Mouse (Mus musculus): ENCODE measurements around the gene Il15ra. TPM values are rescaled to one million over a fixed set of nuclear protein-coding genes. Genes with fewer than 3 reads are reported as not detected.

The Il15ra gene
- polyA plus RNA-seq, 1 experiment from 2014 or later = 1.1 TPM

DNA sequence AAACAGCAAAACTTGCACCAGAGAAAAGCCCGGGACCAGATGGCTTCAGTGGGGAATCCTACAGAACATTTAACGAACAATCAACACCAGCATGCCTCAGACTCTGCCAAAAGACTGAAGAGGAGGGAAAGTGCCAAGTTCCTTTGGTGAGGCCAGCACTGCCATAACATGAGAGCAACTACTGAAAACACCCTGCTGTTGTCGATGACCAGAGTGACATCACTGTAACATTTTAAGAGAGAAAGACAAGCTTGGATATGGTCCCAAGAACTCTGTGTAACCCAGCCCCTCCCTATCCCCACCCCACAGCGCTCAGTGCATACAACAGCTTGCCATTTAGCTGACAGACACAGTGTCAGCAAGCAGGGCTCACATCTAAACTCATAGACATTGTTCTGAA is 60.6 kb downstream of the Il15ra start:
- no peak overlapping the region for H3K4me2 ChIP-seq (ENCODE audit: low read depth, low read length)
- no peak overlapping the region for H3K9ac ChIP-seq (replicated peaks; ENCODE audit: low read depth, low read length)
- H3K4me1 ChIP-seq (ENCODE audit: control insufficient read depth, insufficient read depth, low read length) = no peaks in the 10 kb centered on the region
- no peaks in the 10 kb centered on the region for H3K27me3 ChIP-seq (ENCODE audit: control insufficient read depth, insufficient read depth, low read length)
- ATAC-seq (ENCODE audit: low read depth) = no peak; the same call in 1 of the 2 replicates
- H3K4me3 ChIP-seq (ENCODE audit: low read depth, low read length) = no peak overlapping the region
- WGBS = 78% methylated on average over 4 of the region's 4 CpGs
- peaks cover 64% of the 10 kb centered on the region for H3K36me3 ChIP-seq (ENCODE audit: control insufficient read depth, insufficient read depth, low read length)
- no peaks in the 10 kb centered on the region for H3K9me3 ChIP-seq (ENCODE audit: control insufficient read depth, low read length)
- no peak overlapping the region for H3K27ac ChIP-seq (ENCODE audit: low read depth, low read length)

- no peaks in the 10 kb centered on the region for H3K4me1 ChIP-seq (ENCODE audit: control insufficient read depth, insufficient read depth, low read length)
- H3K27ac ChIP-seq (ENCODE audit: low read depth, low read length) = no peak overlapping the region
- H3K36me3 ChIP-seq (ENCODE audit: control insufficient read depth, insufficient read depth, low read length) = peaks cover 56% of the 10 kb centered on the region
- no peak for ATAC-seq (ENCODE audit: low read depth)
- no peaks in the 10 kb centered on the region for H3K27me3 ChIP-seq (ENCODE audit: control insufficient read depth, insufficient read depth, low read length)
- no peak overlapping the region for H3K4me2 ChIP-seq (ENCODE audit: low read depth, low read length)
- 81% methylated on average over 5 of the region's 5 CpGs for WGBS
- no peak overlapping the region for H3K9ac ChIP-seq (replicated peaks; ENCODE audit: low read depth, low read length)
- no peaks in the 10 kb centered on the region for H3K9me3 ChIP-seq (ENCODE audit: control insufficient read depth, low read length)
- no peak overlapping the region for H3K4me3 ChIP-seq (ENCODE audit: low read depth, low read length)
Measured at GRCm38 (mm10) chr2:11766485-11767160, 61.5 kb downstream of the Il15ra start.

DNA sequence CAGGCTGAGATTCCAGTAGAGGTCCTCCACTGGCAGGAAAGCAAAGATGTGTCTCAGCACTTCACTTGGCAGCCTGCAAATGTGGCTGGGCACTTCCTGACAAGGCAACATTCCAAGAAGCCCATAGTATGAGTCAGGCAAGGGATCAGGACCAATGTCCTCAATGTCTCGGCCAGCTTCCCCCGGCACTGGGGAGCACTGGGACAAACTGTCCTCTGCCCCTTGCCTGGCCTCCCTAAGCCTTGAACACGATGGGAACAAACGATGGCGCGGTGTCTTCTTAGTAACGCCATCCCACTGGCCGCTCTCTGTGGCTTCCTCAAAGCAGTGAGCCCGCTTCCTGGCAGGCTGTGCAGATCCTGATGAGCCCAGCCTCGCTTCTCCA is 62.1 kb downstream of the Il15ra start:
- peaks cover 50% of the 10 kb centered on the region for H3K36me3 ChIP-seq (ENCODE audit: control insufficient read depth, insufficient read depth, low read length)
- ATAC-seq (ENCODE audit: low read depth) = no peak
- H3K27ac ChIP-seq (ENCODE audit: low read depth, low read length) = no peak overlapping the region
- no peak overlapping the region for H3K4me2 ChIP-seq (ENCODE audit: low read depth, low read length)
- H3K27me3 ChIP-seq (ENCODE audit: control insufficient read depth, insufficient read depth, low read length) = no peaks in the 10 kb centered on the region
- H3K4me3 ChIP-seq (ENCODE audit: low read depth, low read length) = no peak overlapping the region
- H3K9ac ChIP-seq (replicated peaks; ENCODE audit: low read depth, low read length) = no peak overlapping the region
- H3K4me1 ChIP-seq (ENCODE audit: control insufficient read depth, insufficient read depth, low read length) = no peaks in the 10 kb centered on the region
- H3K9me3 ChIP-seq (ENCODE audit: control insufficient read depth, low read length) = no peaks in the 10 kb centered on the region
- WGBS = 90% methylated on average over 10 of the region's 10 CpGs

DNA sequence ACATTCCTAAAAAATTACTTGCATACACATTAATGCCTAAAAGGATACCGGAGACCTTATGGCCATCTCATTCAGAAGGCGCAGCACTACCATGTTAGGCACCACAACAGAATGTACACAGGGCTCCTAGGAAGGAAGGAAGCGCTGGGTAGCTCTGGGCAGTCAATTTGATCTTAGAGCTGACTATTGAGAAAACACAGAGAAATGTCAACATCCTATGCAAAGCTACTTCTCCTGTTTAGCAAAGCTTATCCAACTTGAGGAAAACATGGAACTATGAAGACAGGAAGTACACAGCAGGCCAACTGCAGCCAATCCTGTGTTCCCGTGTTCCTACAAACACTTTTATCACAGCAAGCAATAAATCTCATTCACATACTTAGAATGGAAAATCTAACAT is 66.6 kb downstream of the Il15ra start:
- Histone ChIP-seq H3K4me2 (ENCODE audit: low read depth, low read length) (no peak overlapping the region), H3K27me3 (ENCODE audit: control insufficient read depth, insufficient read depth, low read length) (no peaks in the 10 kb centered on the region), H3K36me3 (ENCODE audit: control insufficient read depth, insufficient read depth, low read length) (peaks cover 12% of the 10 kb centered on the region), H3K9ac (replicated peaks; ENCODE audit: low read depth, low read length) (no peak overlapping the region), H3K9me3 (ENCODE audit: control insufficient read depth, low read length) (no peaks in the 10 kb centered on the region), H3K27ac (ENCODE audit: low read depth, low read length) (no peak overlapping the region), H3K4me3 (ENCODE audit: low read depth, low read length) (no peak overlapping the region), H3K4me1 (ENCODE audit: control insufficient read depth, insufficient read depth, low read length) (peaks cover 7% of the 10 kb centered on the region)
- ATAC-seq (ENCODE audit: low read depth) = no peak
- 88% methylated on average over 4 of the region's 4 CpGs for WGBS

DNA sequence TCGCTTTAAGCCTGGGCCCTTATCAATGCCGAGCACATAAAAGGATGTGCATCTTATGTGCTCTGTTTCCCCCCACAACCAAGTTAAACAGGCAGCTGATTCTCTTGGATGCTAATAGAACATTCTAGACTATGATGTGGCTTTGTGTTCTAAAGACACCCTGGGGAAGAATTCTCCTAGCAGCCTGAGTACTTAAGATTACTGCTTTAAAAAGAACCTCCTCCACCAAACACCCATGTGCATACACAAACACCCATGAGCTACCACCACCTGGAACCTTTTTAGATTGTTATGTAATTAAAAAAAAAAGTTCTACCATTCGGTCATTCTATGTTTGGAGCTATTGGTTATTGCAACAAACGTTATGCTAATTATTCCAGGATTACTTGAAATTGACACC is 67.3 kb downstream of the Il15ra start:
- Histone ChIP-seq H3K9ac (replicated peaks; ENCODE audit: low read depth, low read length) (no peak overlapping the region), H3K4me1 (ENCODE audit: control insufficient read depth, insufficient read depth, low read length) (peaks cover 7% of the 10 kb centered on the region), H3K4me3 (ENCODE audit: low read depth, low read length) (no peak overlapping the region), H3K9me3 (ENCODE audit: control insufficient read depth, low read length) (no peaks in the 10 kb centered on the region), H3K4me2 (ENCODE audit: low read depth, low read length) (no peak overlapping the region), H3K27ac (ENCODE audit: low read depth, low read length) (no peak overlapping the region), H3K27me3 (ENCODE audit: control insufficient read depth, insufficient read depth, low read length) (no peaks in the 10 kb centered on the region), H3K36me3 (ENCODE audit: control insufficient read depth, insufficient read depth, low read length) (peaks cover 5% of the 10 kb centered on the region; the same call in 1 of the 2 replicates)
- 90% methylated on average over 4 of the region's 4 CpGs for WGBS
- ATAC-seq (ENCODE audit: low read depth) = no peak

DNA sequence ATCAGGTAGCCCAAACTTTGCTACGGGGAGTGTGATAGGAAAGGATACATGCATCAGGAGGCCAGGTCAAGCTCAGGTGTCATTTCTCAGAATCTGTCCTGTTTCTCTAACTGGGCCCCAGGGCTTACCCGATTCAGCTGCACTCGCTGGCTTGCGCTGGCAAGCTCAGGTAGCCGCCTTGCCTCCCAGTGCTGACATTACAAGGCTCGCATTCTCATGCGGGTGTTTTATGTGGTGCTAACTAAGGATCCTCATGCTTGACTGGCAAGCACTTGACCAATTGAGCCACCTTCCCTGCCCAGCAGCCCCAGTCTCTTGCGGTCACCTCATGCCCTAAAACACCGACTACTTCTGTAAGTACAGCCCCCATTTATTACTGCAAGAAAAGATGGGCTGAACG is 69.3 kb downstream of the Il15ra start:
- H3K27me3 ChIP-seq (ENCODE audit: control insufficient read depth, insufficient read depth, low read length) = no peaks in the 10 kb centered on the region
- H3K4me1 ChIP-seq (ENCODE audit: control insufficient read depth, insufficient read depth, low read length) = peaks cover 14% of the 10 kb centered on the region
- no peaks in the 10 kb centered on the region for H3K36me3 ChIP-seq (ENCODE audit: control insufficient read depth, insufficient read depth, low read length)
- H3K9ac ChIP-seq (replicated peaks; ENCODE audit: low read depth, low read length) = no peak overlapping the region
- ATAC-seq (ENCODE audit: low read depth) = no peak
- H3K4me3 ChIP-seq (ENCODE audit: low read depth, low read length) = no peak overlapping the region
- H3K27ac ChIP-seq (ENCODE audit: low read depth, low read length) = no peak overlapping the region
- no peak overlapping the region for H3K4me2 ChIP-seq (ENCODE audit: low read depth, low read length)
- no peaks in the 10 kb centered on the region for H3K9me3 ChIP-seq (ENCODE audit: control insufficient read depth, low read length)
- 84% methylated on average over 10 of the region's 10 CpGs for WGBS

DNA sequence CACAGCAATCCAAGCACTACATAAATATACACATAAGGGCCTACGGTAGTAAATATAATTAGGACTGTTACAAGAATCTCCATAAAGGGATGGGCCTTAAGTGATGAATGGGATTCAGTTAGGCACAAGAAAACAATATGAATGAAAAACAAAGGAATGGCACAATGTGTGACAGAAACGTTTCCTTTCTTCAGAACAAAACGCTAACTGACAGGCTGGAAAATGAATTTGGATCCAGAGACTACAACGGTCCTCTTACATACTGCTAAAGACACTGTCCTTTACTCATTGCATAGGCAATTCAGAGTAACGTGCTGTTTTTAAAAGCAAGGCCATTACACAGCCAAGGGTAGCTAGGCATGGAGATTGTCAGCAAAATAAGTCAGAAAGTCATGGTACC is 70.0 kb downstream of the Il15ra start:
- H3K4me2 ChIP-seq (ENCODE audit: low read depth, low read length) = no peak overlapping the region
- 80% methylated on average over 5 of the region's 5 CpGs for WGBS
- no peaks in the 10 kb centered on the region for H3K27me3 ChIP-seq (ENCODE audit: control insufficient read depth, insufficient read depth, low read length)
- ATAC-seq (ENCODE audit: low read depth) = no peak
- no peak overlapping the region for H3K4me3 ChIP-seq (ENCODE audit: low read depth, low read length)
- H3K36me3 ChIP-seq (ENCODE audit: control insufficient read depth, insufficient read depth, low read length) = no peaks in the 10 kb centered on the region
- H3K9ac ChIP-seq (replicated peaks; ENCODE audit: low read depth, low read length) = no peak overlapping the region
- H3K27ac ChIP-seq (ENCODE audit: low read depth, low read length) = no peak overlapping the region
- no peaks in the 10 kb centered on the region for H3K9me3 ChIP-seq (ENCODE audit: control insufficient read depth, low read length)
- H3K4me1 ChIP-seq (ENCODE audit: control insufficient read depth, insufficient read depth, low read length) = peaks cover 18% of the 10 kb centered on the region

- Histone ChIP-seq H3K9me3 (ENCODE audit: control insufficient read depth, low read length) (no peaks in the 10 kb centered on the region), H3K27ac (ENCODE audit: low read depth, low read length) (no peak overlapping the region), H3K27me3 (ENCODE audit: control insufficient read depth, insufficient read depth, low read length) (no peaks in the 10 kb centered on the region), H3K4me1 (ENCODE audit: control insufficient read depth, insufficient read depth, low read length) (peaks cover 18% of the 10 kb centered on the region), H3K9ac (replicated peaks; ENCODE audit: low read depth, low read length) (peak overlapping the region; percentile 84), H3K4me3 (ENCODE audit: low read depth, low read length) (peak overlapping the region; percentile 88), H3K4me2 (ENCODE audit: low read depth, low read length) (peak overlapping the region; percentile 88), H3K36me3 (ENCODE audit: control insufficient read depth, insufficient read depth, low read length) (peaks cover under 1% of the 10 kb centered on the region; the same call in 1 of the 2 replicates)
- 59% methylated on average over 8 of the region's 8 CpGs for WGBS
- ATAC-seq (ENCODE audit: low read depth) = no peak
Measured at GRCm38 (mm10) chr2:11776415-11776814, 71.3 kb downstream of the Il15ra start.

- Histone ChIP-seq H3K9me3 (ENCODE audit: control insufficient read depth, low read length) (no peaks in the 10 kb centered on the region), H3K4me3 (ENCODE audit: low read depth, low read length) (peak within 1 kb of the TSS; percentile 88), H3K36me3 (ENCODE audit: control insufficient read depth, insufficient read depth, low read length) (peaks cover 6% of the 10 kb centered on the region; the same call in 1 of the 2 replicates), H3K27me3 (ENCODE audit: control insufficient read depth, insufficient read depth, low read length) (no peaks in the 10 kb centered on the region), H3K9ac (replicated peaks; ENCODE audit: low read depth, low read length) (peak within 1 kb of the TSS; percentile 84), H3K27ac (ENCODE audit: low read depth, low read length) (peak within 1 kb of the TSS; percentile 92), H3K4me2 (ENCODE audit: low read depth, low read length) (peak within 1 kb of the TSS; percentile 88), H3K4me1 (ENCODE audit: control insufficient read depth, insufficient read depth, low read length) (peaks cover 18% of the 10 kb centered on the region)
- WGBS = under 1% methylated on average over 73 of the region's 73 CpGs
- ATAC-seq (ENCODE audit: low read depth) = peak; percentile 96
Measured at GRCm38 (mm10) chr2:11777091-11778068, 72.3 kb downstream of the Il15ra start, which contains the start of the genes Fbh1 and Ankrd16. Gene Fbh1 (minus strand): TSS chr2:11777582. Gene Ankrd16 (plus strand): TSS chr2:11777876.
